Mouse (Mus musculus) liver, embryonic 12.5 days (tissue): ENCODE measurements around the gene Ipo9. TPM values are rescaled to one million over a fixed set of nuclear protein-coding genes. Genes with fewer than 3 reads are reported as not detected.

ENCODE experiments used
- ATAC-seq: fragments of 200-750 bp; cut with Nextera tagmentation; 2 replicates; pipeline ENCODE4 v1.8.0; 2017; ENCODE audit warnings: moderate number of reproducible peaks, mild to moderate bottlenecking, moderate library complexity
- H3K27ac ChIP-seq: fragments of 300-500 bp; sonication (generic); 2 replicates; pipeline ENCODE4 v1.5.1; 2016; ENCODE audit warnings: mild to moderate bottlenecking
- H3K27me3 ChIP-seq: fragments of 300-500 bp; sonication (generic); replicated peaks from 2 replicates; pipeline ENCODE4 v1.6.1; 2016; ENCODE audit warnings: mild to moderate bottlenecking, moderate library complexity
- H3K36me3 ChIP-seq: fragments of 300-500 bp; sonication (generic); 2 replicates; pipeline ENCODE4 v1.6.1; 2016; ENCODE audit warnings: mild to moderate bottlenecking, moderate library complexity
- H3K4me1 ChIP-seq: fragments of 300-500 bp; sonication (generic); 2 replicates; pipeline ENCODE4 v1.6.1; 2016
- H3K4me2 ChIP-seq: fragments of 300-500 bp; sonication (generic); 2 replicates; pipeline ENCODE4 v1.6.1; 2016; ENCODE audit warnings: mild to moderate bottlenecking, moderate library complexity
- H3K4me3 ChIP-seq: fragments of 300-500 bp; sonication (generic); 2 replicates; pipeline ENCODE4 v1.5.1; 2016; ENCODE audit warnings: mild to moderate bottlenecking, moderate library complexity
- H3K9ac ChIP-seq: fragments of 300-500 bp; sonication (generic); 2 replicates; pipeline ENCODE4 v1.6.1; 2016; ENCODE audit warnings: mild to moderate bottlenecking, moderate library complexity
- H3K9me3 ChIP-seq: fragments of 300-500 bp; sonication (generic); replicated peaks from 2 replicates; pipeline ENCODE4 v1.6.1; 2016; ENCODE audit warnings: mild to moderate bottlenecking, moderate library complexity
- WGBS: fragments of 180-500 bp; shearing (Covaris S2); methylation state at CpG from one replicate; pipeline ENCODE4 v1.1.7; 2016; ENCODE audit not compliant: insufficient replicate concordance; 5-methylcytosine and 5-hydroxymethylcytosine counted together
- polyA plus RNA-seq: library from polyadenylated mRNA; unstranded; fragments of >200 nt; fragmentation: Nextera tagmentation; extraction: Ambion mirVana; gene quantifications from 2 replicates; pipeline ENCODE4 v1.2.1, GENCODE M21; 2016

The Ipo9 gene
- 50.4 and 53.6 TPM in 2 replicates for polyA plus RNA-seq

- peaks cover 43% of the 10 kb centered on the region for H3K4me1 ChIP-seq
- H3K9me3 ChIP-seq: no peaks in the 10 kb centered on the region
- peaks cover 19% of the 10 kb centered on the region for H3K36me3 ChIP-seq
- peak within 1 kb of the TSS; percentile 90 for H3K4me3 ChIP-seq
- H3K9ac ChIP-seq: peak within 1 kb of the TSS; percentile 89
- peak within 1 kb of the TSS; percentile 71 for H3K27ac ChIP-seq
- under 1% methylated on average over 65 of the region's 65 CpGs for WGBS
- ATAC-seq: peak; percentile 95
- H3K27me3 ChIP-seq: no peaks in the 10 kb centered on the region; the same call in 1 of the 2 replicates
- H3K4me2 ChIP-seq: peak within 1 kb of the TSS; percentile 73
These were observed at the start of gene Ipo9 for GRCm38 (mm10) chr1:135429901-135430668. Ipo9 (minus strand) TSS chr1:135430499.

- Histone ChIP-seq H3K4me1 (0 out of 2 replicates have a peak, but pooled peaks cover 3% of the 10 kb centered on the region), H3K27ac (no peak overlapping the region)
These were observed 45.2 kb upstream of the Ipo9 start for GRCm38 (mm10) chr1:135475571-135475895.

GRCm38 (mm10) chr1:135474861-135475570 lies 44.7 kb upstream of the Ipo9 start:
- peaks cover 17% of the 10 kb centered on the region for H3K36me3 ChIP-seq
- H3K9me3 ChIP-seq: no peaks in the 10 kb centered on the region
- WGBS: 74% methylated on average over 15 of the region's 15 CpGs
- no peaks in the 10 kb centered on the region for H3K27me3 ChIP-seq
- H3K4me1 ChIP-seq: 0 out of 2 replicates have a peak, but pooled peaks cover 3% of the 10 kb centered on the region
- H3K27ac ChIP-seq: no peak overlapping the region
- no peak overlapping the region for H3K4me2 ChIP-seq
- H3K9ac ChIP-seq: no peak overlapping the region
- ATAC-seq: no peak
- H3K4me3 ChIP-seq: no peak overlapping the region

More at GRCm38 (mm10) chr1:135475571-135475895, 45.2 kb upstream of the Ipo9 start:
- 87% methylated on average over 7 of the region's 7 CpGs for WGBS
- no peaks in the 10 kb centered on the region for H3K27me3 ChIP-seq
- no peak overlapping the region for H3K4me3 ChIP-seq
- peaks cover 12% of the 10 kb centered on the region for H3K36me3 ChIP-seq
- no peak for ATAC-seq
- H3K4me2 ChIP-seq: no peak overlapping the region
- H3K9ac ChIP-seq: no peak overlapping the region
- H3K9me3 ChIP-seq: no peaks in the 10 kb centered on the region

- H3K9me3 ChIP-seq: no peaks in the 10 kb centered on the region
- 68% methylated on average over 5 of the region's 5 CpGs for WGBS
- no peaks in the 10 kb centered on the region for H3K27me3 ChIP-seq
- H3K36me3 ChIP-seq: peaks cover 25% of the 10 kb centered on the region
- ATAC-seq: no peak
- H3K4me3 ChIP-seq: no peak overlapping the region
- 0 out of 2 replicates have a peak, but pooled peaks cover 3% of the 10 kb centered on the region for H3K4me1 ChIP-seq
- no peak overlapping the region for H3K27ac ChIP-seq
- H3K9ac ChIP-seq: no peak overlapping the region
- H3K4me2 ChIP-seq: no peak overlapping the region
These were observed 42.2 kb upstream of the Ipo9 start for GRCm38 (mm10) chr1:135472536-135472935.

GRCm38 (mm10) chr1:135471742-135472141 lies 41.4 kb upstream of the Ipo9 start:
- H3K9ac ChIP-seq: no peak overlapping the region
- H3K27ac ChIP-seq: no peak overlapping the region
- H3K27me3 ChIP-seq: no peaks in the 10 kb centered on the region
- no peak for ATAC-seq
- H3K4me1 ChIP-seq: peaks cover 11% of the 10 kb centered on the region
- H3K9me3 ChIP-seq: no peaks in the 10 kb centered on the region
- no peak overlapping the region for H3K4me2 ChIP-seq
- peaks cover 28% of the 10 kb centered on the region for H3K36me3 ChIP-seq
- H3K4me3 ChIP-seq: no peak overlapping the region
- 66% methylated on average over 5 of the region's 5 CpGs for WGBS

- Histone ChIP-seq H3K27ac (no peak overlapping the region), H3K27me3 (no peaks in the 10 kb centered on the region), H3K4me1 (peaks cover 11% of the 10 kb centered on the region), H3K9ac (no peak overlapping the region), H3K4me2 (no peak overlapping the region), H3K4me3 (no peak overlapping the region), H3K9me3 (no peaks in the 10 kb centered on the region), H3K36me3 (peaks cover 35% of the 10 kb centered on the region)
- ATAC-seq: no peak
- 73% methylated on average over 13 of the region's 13 CpGs for WGBS
These were observed 40.2 kb upstream of the Ipo9 start for GRCm38 (mm10) chr1:135470546-135470945.

GRCm38 (mm10) chr1:135467462-135467861 lies 37.2 kb upstream of the Ipo9 start:
- WGBS: 78% methylated on average over 5 of the region's 5 CpGs
- ATAC-seq: no peak

GRCm38 (mm10) chr1:135466935-135467334 lies 36.6 kb upstream of the Ipo9 start:
- Histone ChIP-seq H3K4me3 (no peak overlapping the region), H3K9ac (no peak overlapping the region), H3K9me3 (no peaks in the 10 kb centered on the region), H3K4me1 (peaks cover 8% of the 10 kb centered on the region), H3K36me3 (peaks cover 37% of the 10 kb centered on the region), H3K27ac (no peak overlapping the region), H3K4me2 (no peak overlapping the region), H3K27me3 (no peaks in the 10 kb centered on the region)
- 28% methylated on average over 3 of the region's 3 CpGs for WGBS
- peak; percentile 46; the same call in 1 of the 2 replicates for ATAC-seq

More at GRCm38 (mm10) chr1:135467462-135467861, 37.2 kb upstream of the Ipo9 start:
- no peak overlapping the region for H3K4me3 ChIP-seq
- no peak overlapping the region for H3K27ac ChIP-seq
- H3K27me3 ChIP-seq: no peaks in the 10 kb centered on the region
- H3K9ac ChIP-seq: no peak overlapping the region
- no peak overlapping the region for H3K4me2 ChIP-seq
- H3K4me1 ChIP-seq: peaks cover 8% of the 10 kb centered on the region
- peaks cover 37% of the 10 kb centered on the region for H3K36me3 ChIP-seq
- no peaks in the 10 kb centered on the region for H3K9me3 ChIP-seq

- no peaks in the 10 kb centered on the region for H3K9me3 ChIP-seq
- no peak overlapping the region for H3K27ac ChIP-seq
- no peak overlapping the region for H3K4me2 ChIP-seq
- H3K4me3 ChIP-seq: no peak overlapping the region
- no peak for ATAC-seq
- no peaks in the 10 kb centered on the region for H3K27me3 ChIP-seq
- peaks cover 8% of the 10 kb centered on the region for H3K4me1 ChIP-seq
- no peak overlapping the region for H3K9ac ChIP-seq
- H3K36me3 ChIP-seq: peaks cover 27% of the 10 kb centered on the region
- WGBS: 80% methylated on average over 19 of the region's 19 CpGs
These were observed 35.4 kb upstream of the Ipo9 start for GRCm38 (mm10) chr1:135465734-135466133.

GRCm38 (mm10) chr1:135462736-135463135 lies 32.4 kb upstream of the Ipo9 start:
- Histone ChIP-seq H3K27me3 (no peaks in the 10 kb centered on the region), H3K27ac (0 out of 2 replicates have a peak overlapping the region, but pooled peaks have one; percentile 20), H3K9me3 (no peaks in the 10 kb centered on the region), H3K9ac (no peak overlapping the region), H3K4me2 (no peak overlapping the region), H3K4me1 (peaks cover 8% of the 10 kb centered on the region), H3K4me3 (no peak overlapping the region), H3K36me3 (peaks cover 28% of the 10 kb centered on the region)
- no peak for ATAC-seq
- 74% methylated on average over 8 of the region's 8 CpGs for WGBS

- H3K4me3 ChIP-seq: no peak overlapping the region
- H3K9me3 ChIP-seq: no peaks in the 10 kb centered on the region
- peaks cover 23% of the 10 kb centered on the region for H3K36me3 ChIP-seq
- no peak overlapping the region for H3K9ac ChIP-seq
- H3K27me3 ChIP-seq: no peaks in the 10 kb centered on the region
- WGBS: 62% methylated on average over 4 of the region's 4 CpGs
- no peak for ATAC-seq
- H3K4me1 ChIP-seq: peaks cover 6% of the 10 kb centered on the region
- no peak overlapping the region for H3K4me2 ChIP-seq
- H3K27ac ChIP-seq: no peak overlapping the region
These were observed 32.0 kb upstream of the Ipo9 start for GRCm38 (mm10) chr1:135462304-135462703.

GRCm38 (mm10) chr1:135461097-135461730 lies 30.9 kb upstream of the Ipo9 start:
- Histone ChIP-seq H3K36me3 (peaks cover 23% of the 10 kb centered on the region), H3K4me3 (no peak overlapping the region), H3K9ac (no peak overlapping the region), H3K9me3 (no peaks in the 10 kb centered on the region), H3K4me2 (no peak overlapping the region), H3K27ac (no peak overlapping the region), H3K4me1 (no peaks in the 10 kb centered on the region), H3K27me3 (no peaks in the 10 kb centered on the region)
- 65% methylated on average over 3 of the region's 3 CpGs for WGBS
- ATAC-seq: no peak
